Mouse (Mus musculus): ENCODE data around the gene Atraid. TPM values are rescaled to one million over a fixed set of nuclear protein-coding genes. Genes with fewer than 3 reads are reported as not detected.

The Atraid gene
- total and polyA plus RNA-seq, 3 experiments, result 37.2 to 58.0 TPM; not detected in 1

DNA sequence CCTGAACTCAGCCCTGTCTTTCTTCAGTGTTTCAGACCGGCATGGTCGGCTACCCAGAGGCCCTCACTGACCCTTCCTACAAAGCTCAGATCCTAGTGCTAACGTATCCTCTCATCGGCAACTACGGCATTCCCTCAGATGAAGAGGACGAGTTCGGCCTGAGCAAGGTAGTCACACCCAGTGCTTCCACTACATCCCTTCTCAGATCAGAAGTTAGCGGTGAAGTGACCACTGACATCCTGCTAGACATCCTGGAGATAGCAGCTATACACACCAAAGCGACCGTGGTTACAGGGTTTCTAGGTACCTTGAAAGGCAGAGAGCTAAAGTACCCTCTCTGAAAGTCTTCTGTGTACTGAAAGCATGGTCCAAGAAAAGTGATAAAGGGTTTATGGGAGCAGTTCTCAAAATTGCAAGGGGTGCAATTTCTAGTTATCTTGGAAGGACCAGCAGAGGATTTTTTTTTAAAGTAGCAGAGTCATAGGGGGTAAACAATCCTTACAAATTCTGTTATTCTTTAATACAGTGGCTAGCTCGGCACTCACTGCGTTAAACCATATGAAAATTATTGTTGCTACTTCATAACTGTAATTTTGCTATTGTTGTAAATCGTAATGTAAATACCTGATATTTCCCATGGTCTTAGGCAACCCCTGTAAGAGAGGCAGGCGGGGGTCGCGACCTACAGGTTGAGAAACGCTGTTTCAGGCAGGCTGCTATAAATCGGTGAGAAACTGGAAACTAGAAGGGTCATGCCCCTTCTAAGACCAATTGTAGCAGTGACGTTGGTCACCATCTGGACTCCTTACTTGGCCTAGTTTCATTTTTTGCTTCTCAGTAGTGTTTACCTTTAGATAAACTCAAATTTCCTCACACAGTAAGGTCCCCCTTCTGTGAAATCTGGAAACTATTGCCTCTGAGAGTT, 7.4 kb downstream of the Atraid start (continued):
- no peak for TF ChIP-seq E2F4 (IDR thresholded peaks at IDR 0.05; ENCODE audit: borderline replicate concordance, low read depth, low read length)

DNA sequence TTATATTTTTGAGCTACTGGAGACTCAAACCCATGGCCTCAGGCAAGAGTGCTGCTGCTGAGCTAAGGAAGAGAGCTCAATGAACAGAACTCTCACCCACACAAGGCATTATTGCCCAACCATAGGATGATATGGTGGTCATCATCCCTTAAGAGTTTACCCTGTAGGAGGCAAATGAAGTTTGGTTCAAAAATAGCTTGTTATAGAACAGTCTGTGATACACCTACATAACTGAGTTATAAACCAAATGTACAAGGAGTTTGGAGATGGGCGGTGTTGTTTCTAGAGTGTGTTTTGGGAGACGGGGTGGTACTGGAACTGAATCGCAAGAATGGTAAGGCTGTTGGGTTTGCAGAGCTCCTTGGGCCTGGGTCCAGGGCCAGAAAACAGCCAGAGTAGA, 21.7 kb downstream of the Atraid start:
- Histone ChIP-seq H3K9me3 (replicated peaks; ENCODE audit: insufficient read depth, low read length) (no peaks in the 10 kb centered on the region), H3K27me3 (ENCODE audit: control insufficient read depth in 1 of 2, insufficient read depth in 2 of 2, low read length in 2 of 2) (no peaks in the 10 kb centered on the region), H3K9ac (ENCODE audit: control insufficient read depth, low read depth, low read length, poor library complexity, severe bottlenecking) (no peak overlapping the region), H3K4me1 (ENCODE audit: control insufficient read depth in 1 of 2, insufficient read depth in 2 of 2, low read length in 2 of 2) (no peaks in the 10 kb centered on the region), H3K79me2 (ENCODE audit: control insufficient read depth, insufficient read depth, low read length, poor library complexity) (no peaks in the 10 kb centered on the region), H3K36me3 (ENCODE audit: control insufficient read depth in 1 of 2, insufficient read depth in 2 of 2, low read length in 2 of 2) (peaks cover 0 to 27% of the 10 kb centered on the region in 2 experiments; a peak in 2 of 4 replicates), H3K27ac (ENCODE audit: control insufficient read depth, low read depth, low read length) (no peak overlapping the region), H3K4me3 (ENCODE audit: control insufficient read depth in 1 of 2, insufficient read depth in 1 of 2, low read depth in 2 of 2, low read length in 2 of 2) (no peak overlapping the region)
- no peak for TF ChIP-seq ZKSCAN1 (IDR thresholded peaks at IDR 0.05; ENCODE audit: low read depth, low read length)
- TF ChIP-seq POLR2AphosphoS2 (IDR thresholded peaks at IDR 0.05; ENCODE audit: low read length), result no peak
- no peak for TF ChIP-seq RCOR1 (IDR thresholded peaks at IDR 0.05; ENCODE audit: low read depth, low read length)
- TF ChIP-seq MAZ (IDR thresholded peaks at IDR 0.05; ENCODE audit: low read depth, low read length), result no peak
- no peak for TF ChIP-seq NRF1 (IDR thresholded peaks at IDR 0.05; ENCODE audit: insufficient read depth, low read depth, low read length, poor library complexity, severe bottlenecking)
- no peak for TF ChIP-seq MXI1 (IDR thresholded peaks at IDR 0.05; ENCODE audit: low read depth, low read length)
- no peak for DNase-seq (ENCODE audit: low read depth, low spot score)

DNA sequence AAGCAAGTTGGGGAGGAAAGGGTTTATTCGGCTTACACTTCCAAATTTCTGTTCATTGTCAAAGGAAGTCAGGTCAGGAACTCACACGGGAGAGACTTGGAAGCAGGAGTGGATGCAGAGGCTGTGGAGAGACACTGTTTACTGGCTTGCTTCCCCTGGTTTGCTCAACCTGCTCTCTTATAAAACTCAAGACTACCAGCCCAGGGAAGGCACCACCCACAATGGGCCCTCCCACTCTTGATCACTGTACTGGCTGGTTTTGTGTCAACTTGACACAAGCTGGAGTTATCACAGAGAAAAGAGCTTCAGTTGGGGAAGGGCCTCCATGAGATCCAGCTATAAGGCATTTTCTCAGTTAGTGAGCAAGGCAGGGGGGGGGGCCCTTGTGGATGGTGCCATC, 22.9 kb downstream of the Atraid start:
- no peak for DNase-seq (ENCODE audit: low read depth, low spot score)
- no peak overlapping the region for H3K9ac ChIP-seq (ENCODE audit: control insufficient read depth, low read depth, low read length, poor library complexity, severe bottlenecking)
- H3K4me3 ChIP-seq (ENCODE audit: control insufficient read depth in 1 of 2, insufficient read depth in 1 of 2, low read depth in 2 of 2, low read length in 2 of 2), result no peak overlapping the region
- H3K27me3 ChIP-seq (ENCODE audit: control insufficient read depth in 1 of 2, insufficient read depth in 2 of 2, low read length in 2 of 2), result no peaks in the 10 kb centered on the region
- H3K9me3 ChIP-seq (replicated peaks; ENCODE audit: insufficient read depth, low read length), result no peaks in the 10 kb centered on the region
- no peaks in the 10 kb centered on the region for H3K4me1 ChIP-seq (ENCODE audit: control insufficient read depth in 1 of 2, insufficient read depth in 2 of 2, low read length in 2 of 2)
- H3K27ac ChIP-seq (ENCODE audit: control insufficient read depth, low read depth, low read length), result no peak overlapping the region
- no peak for TF ChIP-seq BHLHE40 (IDR thresholded peaks at IDR 0.05; ENCODE audit: borderline replicate concordance, low read depth, low read length)
- TF ChIP-seq E2F4 (IDR thresholded peaks at IDR 0.05; ENCODE audit: borderline replicate concordance, low read depth, low read length), result no peak
- no peak for TF ChIP-seq JUND (IDR thresholded peaks at IDR 0.05; ENCODE audit: low read depth, low read length)
- TF ChIP-seq MXI1 (IDR thresholded peaks at IDR 0.05; ENCODE audit: low read depth, low read length), result no peak
- no peak for TF ChIP-seq MYC (IDR thresholded peaks at IDR 0.05; ENCODE audit: low read depth, low read length)
- TF ChIP-seq ETS1 (IDR thresholded peaks at IDR 0.05; ENCODE audit: low read depth, low read length), result no peak
- no peak for TF ChIP-seq NELFE (IDR thresholded peaks at IDR 0.05; ENCODE audit: low read depth, low read length)
- no peak for TF ChIP-seq CHD1 (IDR thresholded peaks at IDR 0.05; ENCODE audit: low read depth, low read length)
- no peak for TF ChIP-seq USF2 (IDR thresholded peaks at IDR 0.05; ENCODE audit: borderline replicate concordance in 1 of 2, insufficient read depth in 1 of 2, low read depth in 1 of 2, low read length in 2 of 2)
- no peak for TF ChIP-seq CHD2 (IDR thresholded peaks at IDR 0.05; ENCODE audit: low read length)
- TF ChIP-seq GABPA (IDR thresholded peaks at IDR 0.05; ENCODE audit: low read depth, low read length), result no peak
- no peak for TF ChIP-seq TCF12 (IDR thresholded peaks at IDR 0.05; ENCODE audit: low read depth, low read length)
- no peak for TF ChIP-seq CTCF (IDR thresholded peaks at IDR 0.05 in 2 of 3, conservative IDR thresholded peaks at IDR 0.05 in 1 of 3; ENCODE audit: control insufficient read depth in 1 of 3, insufficient read depth in 1 of 3, low read depth in 2 of 3, low read length in 3 of 3, poor library complexity in 1 of 3, severe bottlenecking in 1 of 3)
- no peak for TF ChIP-seq KAT2A (conservative IDR thresholded peaks at IDR 0.05; ENCODE audit: low read depth, low read length)
- no peak for TF ChIP-seq MYB (IDR thresholded peaks at IDR 0.05; ENCODE audit: low read depth, low read length)
- peaks cover 0 to 21% of the 10 kb centered on the region in 2 experiments; a peak in 2 of 4 replicates for H3K36me3 ChIP-seq (ENCODE audit: control insufficient read depth in 1 of 2, insufficient read depth in 2 of 2, low read length in 2 of 2)
- no peaks in the 10 kb centered on the region for H3K79me2 ChIP-seq (ENCODE audit: control insufficient read depth, insufficient read depth, low read length, poor library complexity)

Measured in MEL (cell line).